Mouse (Mus musculus) skeletal muscle tissue, adult 2 months (tissue): Measurements from ENCODE around the gene Sp3.
"Not testable (repeated sequence)": the region's sequence is repeated elsewhere in the genome, so short reads cannot be mapped to it uniquely, and the experiment has no call there.

Source experiments
- DNase-seq: peaks from one replicate; pipeline ENCODE4 v3.0.0-alpha.2; 2012; ENCODE audit warnings: low read depth, low spot score

Gene Sp3

DNA sequence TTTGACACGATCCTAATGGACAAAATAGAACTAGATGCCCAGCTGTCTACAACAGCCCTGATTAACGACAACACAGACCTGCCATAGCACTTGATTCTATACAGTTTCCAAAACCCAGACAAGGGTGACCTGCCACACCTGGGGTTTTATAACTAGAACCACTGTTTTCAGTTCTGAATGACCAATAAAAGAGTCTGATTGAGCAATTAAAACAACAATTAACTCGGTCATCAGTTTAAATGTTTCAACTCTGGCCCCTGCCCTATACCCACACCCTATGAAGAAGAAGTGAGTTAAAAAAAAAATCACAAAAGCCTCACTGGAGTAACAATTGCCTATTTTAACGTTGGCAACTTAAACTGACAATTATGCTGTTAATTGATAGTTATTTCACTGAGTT lies 64.1 kb downstream of the Sp3 start:
- no peak for DNase-seq

- no peak for DNase-seq
These were observed 64.9 kb downstream of the Sp3 start for GRCm38 (mm10) chr2:72915245-72915930.

- no peak for DNase-seq
These were observed 66.8 kb downstream of the Sp3 start for GRCm38 (mm10) chr2:72913458-72913760.

- DNase-seq = no peak
These were observed 67.4 kb downstream of the Sp3 start for GRCm38 (mm10) chr2:72912708-72913457.

DNA sequence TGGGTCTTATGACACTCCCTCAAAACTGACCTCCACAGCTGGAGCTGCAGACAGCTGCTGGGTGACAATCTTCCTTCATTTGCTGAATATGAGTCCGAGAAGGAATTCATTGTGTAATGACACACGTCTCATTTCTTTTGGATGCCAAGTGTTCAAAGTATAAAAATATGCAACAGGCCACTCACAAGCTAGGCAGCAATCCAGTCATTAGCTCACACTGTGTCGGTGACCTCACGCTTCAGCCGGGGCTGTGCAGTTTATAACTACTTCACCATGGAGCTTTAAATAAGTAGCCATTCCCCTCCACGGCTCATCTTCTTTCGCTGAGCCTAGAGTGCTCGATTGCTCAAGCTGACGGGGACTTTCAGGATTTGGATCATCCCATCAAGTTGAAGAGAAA lies 68.7 kb downstream of the Sp3 start:
- DNase-seq = peak; percentile 52

DNA sequence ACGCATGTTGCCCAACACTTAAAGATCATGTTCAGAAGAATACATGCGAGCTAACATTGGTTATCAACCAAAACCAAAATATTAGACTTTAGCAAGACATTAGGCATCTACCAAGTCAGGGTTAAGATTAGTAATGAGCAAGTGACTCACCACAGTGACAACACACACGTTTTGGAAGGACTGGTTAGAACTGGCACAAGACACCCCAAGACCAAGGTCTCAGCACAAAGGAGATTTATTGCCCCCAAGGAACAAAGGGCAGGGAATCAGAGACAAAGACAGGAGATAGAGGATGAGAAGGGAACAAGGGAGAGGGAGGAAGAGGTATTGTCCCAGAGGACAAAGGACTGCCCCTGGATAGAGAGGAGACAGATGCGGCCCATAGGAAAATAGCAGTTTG lies 71.2 kb downstream of the Sp3 start:
- DNase-seq = no peak

- no peak for DNase-seq
These were observed 71.9 kb downstream of the Sp3 start for GRCm38 (mm10) chr2:72908191-72908910.

DNA sequence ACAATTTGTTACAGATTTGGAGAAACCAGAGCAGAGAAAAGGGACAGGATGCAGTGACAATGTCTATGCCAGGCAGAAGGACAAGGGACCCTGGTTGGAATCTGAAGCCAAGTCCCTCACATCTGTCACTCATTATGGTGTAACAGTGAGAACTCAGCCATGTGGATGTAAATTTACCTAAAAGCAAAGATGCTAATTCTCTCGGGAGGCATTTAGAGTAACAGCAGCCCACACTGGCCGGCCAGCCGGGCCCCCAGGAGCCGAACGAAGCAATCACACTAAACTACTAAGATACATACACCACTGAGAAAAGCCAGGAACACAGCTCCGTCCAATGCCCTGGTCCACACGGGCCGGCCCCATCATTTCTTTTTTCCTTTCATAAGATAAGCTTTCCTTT lies 73.5 kb downstream of the Sp3 start:
- DNase-seq = no peak

DNA sequence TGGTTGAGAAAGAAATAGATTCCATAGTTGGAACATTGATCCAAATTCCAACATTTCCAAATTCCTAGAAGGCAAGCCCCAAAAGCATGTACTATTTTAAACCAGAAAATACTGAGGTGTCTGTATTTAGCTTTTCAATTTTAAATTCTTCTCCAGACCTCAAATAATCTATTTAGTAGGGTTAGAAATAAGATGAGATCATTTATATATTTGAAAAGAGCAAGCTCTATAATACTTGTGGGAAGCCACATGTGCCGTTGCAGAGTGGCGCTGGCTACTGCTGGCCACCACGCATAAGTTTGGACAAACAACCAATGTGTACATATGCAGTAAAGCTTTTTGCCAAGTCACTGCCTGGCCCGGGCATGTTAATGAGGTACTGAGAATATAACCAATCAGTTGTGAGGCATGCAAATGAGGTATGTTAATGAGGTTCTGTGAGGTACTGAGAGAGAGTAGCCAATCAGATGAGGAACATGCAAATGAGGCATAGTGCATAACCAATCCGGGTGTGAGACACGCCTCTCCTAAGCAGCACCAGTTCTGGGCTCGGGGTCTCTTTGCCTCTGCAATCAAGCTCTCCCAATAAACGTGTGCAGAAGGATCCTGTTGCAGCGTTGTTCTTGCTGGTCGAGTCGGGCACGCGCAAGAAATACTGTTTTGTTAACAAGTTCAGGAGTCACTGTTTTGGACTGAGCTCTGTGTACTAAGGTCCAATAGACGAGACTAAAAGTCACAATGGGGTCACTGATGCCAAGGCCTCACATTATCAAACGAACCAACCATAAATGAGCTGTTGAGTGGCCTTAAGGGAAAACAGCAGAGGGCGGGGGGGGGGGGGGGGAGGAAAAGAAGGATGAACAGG lies 77.2 kb downstream of the Sp3 start:
- not testable (repeated sequence) for DNase-seq

- DNase-seq = no peak
These were observed 81.4 kb downstream of the Sp3 start for GRCm38 (mm10) chr2:72898782-72899305.

GRCm38 (mm10) chr2:72898094-72898781 lies 82.0 kb downstream of the Sp3 start:
- no peak for DNase-seq

GRCm38 (mm10) chr2:72889806-72890205 lies 90.4 kb downstream of the Sp3 start:
- DNase-seq = no peak
